Mouse (Mus musculus) liver, adult 10 weeks (tissue): ENCODE measurements around the gene Gm6904. TPM values are rescaled to one million over a fixed set of nuclear protein-coding genes. Genes with fewer than 3 reads are reported as not detected.

Source experiments
- polyA plus RNA-seq: library from polyadenylated mRNA; stranded (reverse); fragments of 350-450 nt; fragmentation: Illumina TruSeq; extraction: RNeasy Lipid Tissue Mini Kit (QIAGEN cat#74804); gene quantifications from one replicate; pipeline ENCODE4 v1.2.3, GENCODE M21; 2014; ENCODE audit warnings: low read depth, low replicate concordance

Gm6904 gene
- not detected for polyA plus RNA-seq

GRCm38 (mm10) chr14:59260056-59260455, at the start of gene Gm6904:
Gene Gm6904 (minus strand): TSS chr14:59260216.

GRCm38 (mm10) chr14:59297391-59297790, 37.4 kb upstream of the Gm6904 start, which contains the start of gene Phf11a:
Gene Phf11a (minus strand): TSS chr14:59297522.

GRCm38 (mm10) chr14:59200711-59201603, 59.1 kb downstream of the Gm6904 start, which contains the start of gene Rcbtb1:
Gene Rcbtb1 (plus strand): TSS chr14:59201209.

Other genes starting within 250 kb of the Gm6904 start
- gene 1700129C05Rik, start 117.3 kb downstream of the Gm6904 start, polyA plus RNA-seq: not detected
- gene Gm5142, start 81.5 kb downstream of the Gm6904 start, polyA plus RNA-seq: not detected
- gene Rcbtb1, start 59.0 kb downstream of the Gm6904 start, polyA plus RNA-seq: 69.2 TPM
- 0.50 TPM for gene Phf11a, start 37.3 kb upstream of the Gm6904 start, polyA plus RNA-seq
- 3.7 TPM for gene Phf11b, start 81.1 kb upstream of the Gm6904 start, polyA plus RNA-seq
- gene Phf11d, start 105.3 kb upstream of the Gm6904 start, polyA plus RNA-seq: 6.5 TPM
- 5.9 TPM for gene Phf11c, start 135.2 kb upstream of the Gm6904 start, polyA plus RNA-seq
- 22.9 TPM for gene Setdb2, start 180.7 kb upstream of the Gm6904 start, polyA plus RNA-seq
- gene Cab39l, start 180.8 kb upstream of the Gm6904 start, polyA plus RNA-seq: 114 TPM